Mouse (Mus musculus) heart, postnatal 14 days (tissue): ENCODE measurements at regions not wholly inside any gene's neighbourhood (a gene's known extent, or its start where the extent isn't known, plus 50 kb on each side); places are given as distances from the start of the nearest gene placed in this dataset.

ENCODE experiments used
- DNase-seq, 2 experiments: peaks; one replicate each; pipeline ENCODE4 v3.0.0; 2021 to 2022
- intact Hi-C: fragments of 180-260 bp; cut with DNase I; formaldehyde crosslinking; loops from one replicate; pipeline ENCODE4 v1.15.1; 2025

DNA sequence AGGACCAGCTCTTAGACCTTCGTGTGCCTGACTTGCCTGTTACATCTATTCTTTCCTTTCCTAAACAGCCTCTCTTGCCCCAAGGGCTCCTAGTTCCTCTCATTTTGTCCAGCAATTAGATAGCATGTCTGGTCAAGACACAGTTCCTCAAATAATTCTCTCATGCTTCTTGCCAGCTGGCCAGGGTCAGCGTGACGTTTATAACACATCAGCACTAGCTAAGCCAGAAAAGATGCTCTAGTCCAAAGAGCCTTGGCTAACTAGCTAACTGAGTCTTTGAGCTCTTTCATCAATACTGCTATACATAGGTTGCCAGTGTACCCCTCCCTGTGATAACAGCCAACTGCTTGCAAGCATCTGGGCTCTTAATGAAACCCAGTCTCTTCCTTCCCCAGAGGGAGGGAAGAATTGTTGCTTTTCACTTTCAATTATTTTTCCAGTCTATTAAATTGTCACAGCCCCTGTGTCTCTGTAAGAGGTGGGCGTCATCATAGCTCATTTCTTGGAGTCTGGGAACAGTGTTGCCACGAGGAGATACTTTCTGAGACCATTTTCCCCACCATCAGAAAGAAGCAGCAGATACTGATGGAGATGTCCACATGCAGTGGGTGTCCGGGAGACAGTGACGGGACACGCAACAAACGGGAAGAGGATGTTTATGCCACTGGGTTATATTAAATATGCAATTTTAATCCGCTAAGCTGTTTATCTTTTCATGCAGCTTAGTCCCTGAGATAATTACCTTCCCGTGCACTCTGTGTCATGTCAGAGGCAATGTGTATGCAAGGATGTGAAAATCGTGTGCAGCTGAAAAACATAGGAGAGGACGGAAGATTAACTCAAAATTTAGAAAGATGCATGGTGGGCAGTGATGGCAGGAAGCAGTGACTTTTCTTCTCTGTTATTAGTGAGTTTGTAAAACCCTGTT, 250.1 kb upstream of the Nmur2 start:
- intact Hi-C loops, result no loop called here
- DNase-seq, result peak; percentile 37 to 60

DNA sequence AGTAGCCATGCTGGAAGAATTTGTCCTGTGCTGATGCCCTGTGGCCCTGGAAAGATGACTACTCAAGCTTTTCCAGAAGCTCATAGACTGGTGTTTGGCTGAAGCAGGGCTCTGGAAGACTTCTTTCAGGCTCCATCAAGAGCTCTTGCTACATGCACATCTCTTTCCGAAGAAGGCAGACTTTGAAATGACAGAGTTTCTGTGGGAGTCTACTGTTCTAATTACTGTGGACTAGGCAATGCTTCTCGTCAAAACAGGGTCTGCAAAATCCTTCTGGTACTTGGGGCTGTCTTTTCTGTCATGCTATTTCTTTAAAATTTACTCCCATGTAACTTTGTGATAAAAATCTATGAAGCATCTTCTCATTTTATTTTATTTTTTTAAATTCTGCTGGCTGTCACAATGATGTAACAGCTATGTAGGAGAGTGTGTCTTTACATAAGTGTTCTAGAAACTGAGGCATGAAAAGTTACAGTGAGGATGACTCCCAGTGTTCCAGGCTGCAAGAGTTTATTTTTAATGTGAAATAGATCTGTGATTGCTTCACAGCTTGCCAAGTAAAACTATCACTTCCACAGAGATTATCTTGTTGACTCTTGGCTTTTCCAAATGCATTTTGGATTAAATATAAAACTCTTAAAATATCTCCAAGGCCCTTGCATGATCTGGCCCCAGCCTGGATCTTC, 244.9 kb upstream of the Nmur2 start:
- intact Hi-C loops, result no loop called here
- no peak for DNase-seq

DNA sequence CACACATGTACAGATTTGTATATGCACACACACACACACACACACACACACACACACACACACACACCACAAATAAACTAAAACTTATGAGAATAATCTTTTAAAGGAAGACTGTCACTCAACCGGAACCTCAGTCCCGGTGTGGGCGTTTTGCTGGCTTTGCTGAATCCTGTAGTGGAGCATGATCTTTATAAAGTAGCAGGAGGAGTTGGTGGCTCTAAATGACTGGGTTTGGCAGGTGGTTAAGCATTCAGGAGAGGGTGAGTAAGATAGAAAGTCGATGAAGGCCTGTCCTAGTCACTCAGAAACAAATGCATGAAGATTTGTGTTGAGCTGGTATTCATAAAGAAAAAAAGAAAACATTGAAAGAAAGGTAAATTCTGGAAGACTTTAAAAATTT, 240.4 kb upstream of the Nmur2 start:
- intact Hi-C loops, result no loop called here
- no peak for DNase-seq

DNA sequence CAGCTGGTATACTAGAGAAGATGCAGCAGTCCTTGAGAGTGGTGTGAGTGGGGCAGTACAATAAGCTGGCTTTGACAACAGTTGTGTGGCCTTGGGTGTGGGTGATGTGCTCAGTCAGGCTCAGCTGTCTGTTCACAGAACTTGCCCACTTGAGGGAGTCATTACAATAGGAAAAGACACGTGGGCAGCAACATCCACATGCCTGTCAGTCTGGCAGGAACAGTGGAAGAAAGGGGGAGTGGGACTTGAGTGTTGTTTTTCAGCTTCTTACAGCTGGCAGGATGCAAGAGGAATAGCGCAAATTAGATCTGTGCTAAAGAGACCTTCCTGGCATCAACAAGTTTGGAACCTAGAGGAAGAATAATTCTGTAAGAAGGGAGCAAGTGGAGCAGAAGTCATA, 239.4 kb upstream of the Nmur2 start:
- intact Hi-C loops, result no loop called here
- no peak for DNase-seq

DNA sequence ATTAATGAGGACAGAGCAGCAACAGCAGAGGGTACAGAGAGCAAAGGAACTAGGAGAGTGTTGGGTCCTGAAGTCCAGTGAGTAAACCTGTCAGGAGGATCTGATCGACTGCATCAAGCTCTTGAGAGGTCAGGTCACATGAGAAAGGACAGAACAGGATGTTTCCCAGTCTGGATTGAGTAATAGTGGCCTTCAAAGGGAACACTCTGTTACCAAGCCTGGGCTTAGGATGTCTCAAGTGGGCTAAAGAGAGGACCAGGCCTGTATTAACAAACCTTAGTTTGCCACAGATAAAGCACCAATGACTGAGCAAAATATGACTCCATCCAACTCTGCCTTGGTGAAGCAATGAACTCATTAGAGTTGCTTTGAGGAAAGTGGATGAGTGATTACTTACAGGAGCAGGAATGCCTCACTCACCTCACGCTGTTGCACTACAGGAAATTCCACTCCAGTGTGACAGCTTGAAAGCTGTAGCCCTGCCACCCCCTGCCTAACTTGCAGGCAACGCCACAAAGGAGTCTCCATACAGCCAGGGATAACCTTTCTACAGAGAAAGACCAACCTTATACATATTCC, 229.2 kb upstream of the Nmur2 start:
- no peak for DNase-seq
- intact Hi-C loops, result no loop called here

DNA sequence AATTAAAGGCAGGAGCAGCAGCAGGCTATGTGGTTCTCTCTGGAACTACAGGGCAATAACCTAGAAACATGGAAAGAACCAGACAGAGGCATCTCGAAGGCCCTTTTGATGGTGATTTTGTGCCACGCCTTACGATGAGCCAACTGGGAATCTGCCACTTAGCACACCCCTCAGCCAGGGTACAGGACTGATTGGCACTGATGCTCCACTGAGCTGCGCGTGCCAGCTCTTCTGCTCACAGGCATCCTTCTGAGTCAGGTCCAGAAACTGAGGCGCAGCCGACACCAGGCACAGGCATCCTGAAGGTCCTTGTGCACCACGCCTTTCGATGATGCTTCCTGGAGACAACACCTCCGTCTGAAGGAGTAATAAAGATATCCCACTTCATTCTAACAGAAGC, 221.9 kb upstream of the Nmur2 start:
- no peak for DNase-seq
- intact Hi-C loops, result no loop called here

DNA sequence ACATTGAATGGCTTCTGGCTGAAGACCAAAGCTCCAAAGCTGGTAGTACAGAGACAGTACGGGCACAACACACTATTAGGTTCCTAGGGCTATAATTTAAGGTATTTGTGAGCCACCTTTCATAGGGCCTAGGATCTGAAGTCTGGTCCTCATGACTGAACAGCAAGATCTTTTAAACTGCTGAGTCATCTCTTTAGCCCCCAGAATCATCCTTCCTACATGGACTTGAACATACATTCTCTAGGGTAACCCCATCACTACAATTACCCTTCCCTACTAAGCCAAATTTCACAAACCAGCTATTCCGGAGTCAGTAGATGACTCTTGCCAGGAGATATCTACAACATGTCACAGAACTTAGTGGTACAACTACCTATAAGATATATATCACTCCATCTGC, 215.5 kb upstream of the Nmur2 start:
- intact Hi-C loops, result no loop called here
- DNase-seq, result no peak

DNA sequence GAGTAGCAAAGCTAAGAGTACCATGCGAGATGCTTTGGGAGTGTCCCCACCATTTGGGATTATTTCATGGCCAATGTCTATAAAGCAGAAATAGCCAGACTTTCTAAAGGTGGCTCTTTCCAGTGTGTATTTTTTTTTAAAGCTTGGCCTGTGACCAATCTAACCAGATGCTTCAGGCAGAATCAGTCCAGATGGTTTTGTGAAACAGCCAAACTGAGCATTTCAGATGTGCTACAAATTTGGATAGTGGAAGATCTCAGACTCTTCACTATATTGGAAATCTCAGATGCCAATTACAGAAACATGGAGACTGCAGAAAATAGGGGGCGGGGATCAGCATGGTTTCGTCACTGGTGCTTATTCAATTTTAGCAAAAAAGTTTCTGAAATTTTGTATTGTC, 213.6 kb upstream of the Nmur2 start:
- intact Hi-C loops, result no loop called here
- DNase-seq, result no peak

DNA sequence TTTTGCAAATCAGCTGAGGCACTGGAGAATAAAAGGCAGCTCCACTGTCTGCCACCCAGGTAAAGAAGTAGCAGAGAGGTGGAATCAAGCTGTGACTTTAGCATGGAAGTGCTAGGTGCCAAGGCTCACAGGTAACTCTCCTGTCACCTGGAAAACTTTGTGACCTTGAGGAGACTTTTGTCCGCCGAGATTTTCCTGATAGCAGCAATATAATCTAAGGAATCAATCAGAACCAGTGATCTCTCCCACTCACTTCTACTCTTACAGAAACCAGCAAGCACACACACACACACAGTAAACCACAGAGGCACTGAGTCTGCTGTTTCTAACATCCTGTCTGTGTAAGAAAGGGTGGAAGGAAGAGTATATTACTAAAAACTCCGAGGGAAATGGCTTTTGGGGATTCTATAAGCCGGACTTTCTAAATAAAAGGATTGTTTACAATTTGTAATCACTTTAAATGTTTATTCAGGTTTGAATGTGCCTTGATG, 206.6 kb upstream of the Nmur2 start:
- intact Hi-C loops, result no loop called here
- DNase-seq, result no peak

DNA sequence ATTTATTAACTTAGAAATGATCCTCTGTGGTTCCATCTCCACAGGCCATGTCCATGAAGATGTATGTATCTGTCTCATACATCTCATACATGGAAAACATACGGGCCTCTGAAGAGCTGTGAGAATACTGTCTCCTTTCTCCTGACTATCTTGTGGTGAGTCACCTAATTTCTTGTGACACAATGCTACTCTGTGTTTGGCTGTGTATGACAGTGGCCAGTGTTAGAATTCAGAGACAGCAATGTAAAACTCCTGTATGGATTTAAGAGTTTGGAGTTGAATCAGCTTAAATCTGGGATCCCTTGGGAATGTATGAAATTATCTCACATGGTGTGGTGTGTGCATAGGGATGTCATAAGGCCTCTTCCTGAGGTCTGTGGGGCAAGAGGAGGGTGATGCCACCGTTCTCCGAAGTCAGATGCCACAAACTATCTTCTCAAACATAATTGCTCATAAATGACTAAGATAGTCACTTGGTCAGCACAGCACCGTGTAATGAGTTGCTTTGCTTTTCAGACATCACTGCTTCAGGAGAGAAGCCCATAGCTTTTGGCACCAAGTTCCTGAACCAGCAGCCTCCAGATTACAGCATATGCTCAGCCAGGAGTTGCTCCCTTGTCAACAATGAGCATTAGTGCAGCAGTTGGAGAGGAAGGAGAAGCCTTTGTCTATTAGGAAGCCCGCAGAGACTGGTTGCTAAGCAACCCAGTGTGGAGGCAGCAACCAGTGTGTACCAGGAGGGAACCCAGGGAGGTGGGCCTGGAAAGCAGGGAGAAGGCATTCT, 205.9 kb upstream of the Nmur2 start:
- intact Hi-C loops, result no loop called here
- no peak for DNase-seq

DNA sequence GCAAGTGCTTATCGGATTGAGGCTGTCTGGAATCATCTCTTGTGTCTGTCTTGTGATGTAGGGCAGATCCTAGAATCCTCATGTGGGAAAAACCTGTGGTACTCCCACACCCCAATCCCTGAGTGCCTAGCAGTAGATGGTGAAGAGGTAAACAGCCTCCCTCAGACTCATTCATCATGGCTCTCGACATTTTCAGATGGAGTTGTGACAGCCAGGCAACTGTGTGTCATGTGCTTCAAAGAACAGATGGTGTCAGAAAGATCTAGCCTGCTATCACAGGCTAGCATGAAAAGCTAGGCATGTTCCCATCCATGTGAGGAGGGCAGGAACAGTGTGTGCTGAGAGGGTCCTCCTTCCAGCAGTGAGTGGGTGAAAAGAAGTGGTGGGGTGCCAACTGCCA, 204.1 kb upstream of the Nmur2 start:
- intact Hi-C loops, result no loop called here
- no peak for DNase-seq

DNA sequence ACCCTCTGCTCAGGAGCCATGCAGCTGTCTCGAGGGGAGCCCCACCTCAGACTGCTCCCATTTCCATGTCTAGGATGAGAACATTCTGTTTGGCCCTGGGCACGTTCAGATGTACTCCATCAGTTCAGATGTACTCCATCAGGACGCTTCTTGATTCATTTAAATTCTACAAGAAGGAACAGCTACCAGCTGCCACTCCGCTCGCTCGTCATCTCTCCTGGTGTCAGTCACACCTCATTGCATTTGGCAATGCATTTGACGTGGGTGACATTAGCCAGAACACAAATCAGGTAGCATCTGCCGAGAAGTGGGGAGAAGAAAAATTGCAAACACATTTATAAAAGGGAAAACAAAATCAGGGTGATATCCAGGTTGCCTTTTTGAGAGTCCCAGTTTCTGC, 202.6 kb upstream of the Nmur2 start:
- intact Hi-C loops, result no loop called here

DNA sequence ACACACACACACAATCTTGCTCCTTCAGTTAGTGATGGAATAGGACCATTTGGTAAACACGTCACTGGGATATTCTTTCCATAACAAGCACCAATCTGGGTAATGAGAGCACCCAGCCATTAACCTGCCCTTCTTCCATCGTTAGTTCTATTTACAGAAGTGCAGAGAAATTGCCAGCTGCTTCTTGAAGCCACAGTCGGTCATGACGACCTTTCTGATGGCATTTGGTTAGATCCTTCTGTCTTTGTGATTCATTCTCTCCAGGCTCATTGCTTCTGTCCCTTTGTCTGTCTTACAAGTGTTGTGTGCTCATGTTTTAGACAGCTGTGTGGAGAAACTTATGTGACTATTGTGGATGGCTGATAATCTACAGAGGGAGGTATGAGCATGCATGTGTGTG, 197.9 kb upstream of the Nmur2 start:
- intact Hi-C loops, result no loop called here
- no peak for DNase-seq

More for the DNA sequence above, 202.6 kb upstream of the Nmur2 start:
- no peak for DNase-seq

DNA sequence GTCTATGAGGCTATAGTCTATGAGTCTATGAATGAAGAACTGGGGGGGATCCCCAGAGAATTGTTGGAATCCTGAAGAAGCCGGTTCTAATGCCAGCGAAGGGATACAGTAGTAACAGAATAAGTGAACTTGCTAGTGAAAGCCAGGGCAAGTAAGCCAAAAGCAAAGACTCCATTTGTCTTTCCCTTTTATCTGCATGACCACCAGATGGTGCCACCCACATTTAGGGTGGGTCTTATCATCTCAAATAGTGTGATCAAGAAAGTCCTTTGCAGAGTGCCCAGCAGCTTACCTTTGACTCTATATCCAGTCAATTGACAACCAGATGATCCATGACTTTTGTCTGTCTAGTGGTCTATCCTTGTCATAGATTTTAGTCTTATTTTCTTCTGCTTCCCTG, 184.2 kb upstream of the Nmur2 start:
- intact Hi-C loops, result no loop called here
- peak in 1 of 2 experiments; percentile 10 for DNase-seq

DNA sequence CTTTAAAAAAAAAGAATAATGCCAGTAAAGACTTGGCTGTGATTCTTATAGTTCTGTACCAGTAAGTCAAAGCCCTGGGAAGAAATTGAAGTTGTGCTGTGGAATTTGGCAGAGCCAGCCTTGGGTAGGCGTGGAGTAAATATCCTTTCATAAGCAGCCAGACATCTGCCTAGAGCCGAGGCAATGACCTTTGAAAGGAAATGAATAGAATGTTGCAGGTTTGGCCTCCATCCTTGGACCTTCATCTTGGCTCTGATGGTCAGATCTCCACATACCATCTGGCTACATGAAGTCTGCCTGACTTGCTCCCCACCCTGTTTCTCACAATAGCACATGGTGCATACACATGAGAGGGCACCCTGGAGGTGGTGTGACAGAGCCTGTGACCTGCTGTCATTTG, 174.9 kb upstream of the Nmur2 start:
- intact Hi-C loops, result no loop called here
- no peak for DNase-seq

DNA sequence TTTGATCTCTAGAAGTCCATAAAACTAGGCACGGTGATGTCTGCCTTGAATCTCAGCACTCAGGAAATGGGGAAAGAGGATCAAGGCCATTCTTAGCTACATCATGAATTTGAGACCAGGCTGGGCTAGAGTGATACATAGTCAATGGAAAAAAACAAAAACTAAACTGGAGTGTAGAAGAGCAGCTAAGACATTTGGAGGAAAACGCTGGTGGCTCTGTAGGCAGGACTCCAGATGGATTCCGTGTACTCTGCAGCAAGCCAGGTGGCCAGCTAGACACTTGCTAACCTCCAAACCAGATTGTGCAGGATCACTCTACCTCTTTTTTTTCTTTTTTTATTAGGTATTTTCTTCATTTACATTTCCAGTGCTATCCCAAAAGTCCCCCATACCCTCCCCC, 161.0 kb upstream of the Nmur2 start:
- intact Hi-C loops, result no loop called here

DNA sequence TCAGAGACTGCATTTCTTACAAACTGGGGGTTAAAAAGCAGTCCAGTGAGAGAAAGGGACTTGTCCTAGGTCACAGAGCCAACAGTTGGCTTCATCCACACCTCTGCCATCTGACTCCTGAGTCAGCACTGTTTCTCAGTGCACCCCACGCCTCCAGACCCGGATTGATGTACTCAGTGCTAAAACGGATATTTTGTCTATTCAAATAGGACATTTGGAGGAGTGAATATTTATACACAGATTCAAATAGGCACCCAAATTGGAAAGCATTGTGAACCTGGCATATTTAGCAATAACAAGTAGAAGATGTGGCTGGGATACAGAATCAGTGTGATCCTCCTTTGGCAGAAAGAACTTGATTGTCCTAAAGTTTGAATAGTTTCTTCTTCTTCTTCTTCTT, 154.5 kb upstream of the Nmur2 start:
- no peak for DNase-seq
- intact Hi-C loops, result no loop called here

More for the DNA sequence above, 161.0 kb upstream of the Nmur2 start:
- DNase-seq, result no peak

DNA sequence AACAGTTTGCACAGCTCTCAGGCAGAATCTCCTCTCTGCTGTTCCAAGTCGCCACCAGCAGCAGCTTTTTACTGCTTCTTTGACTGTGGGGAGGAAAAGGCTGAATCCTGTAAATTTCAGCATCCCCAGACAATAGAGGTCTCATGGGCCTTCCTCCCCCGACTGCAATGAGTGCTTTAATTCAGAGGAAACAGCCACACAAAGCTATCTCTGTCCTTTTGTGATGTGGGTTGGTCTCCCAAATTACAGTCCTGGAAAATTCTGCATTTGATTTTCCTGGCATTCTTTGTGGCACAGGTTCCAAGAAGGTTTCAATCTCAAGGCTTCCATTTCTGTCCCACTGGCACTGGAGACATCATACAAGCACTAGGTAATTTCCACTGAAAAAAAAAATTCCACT, 152.6 kb upstream of the Nmur2 start:
- DNase-seq, result no peak
- intact Hi-C loops, result no loop called here

DNA sequence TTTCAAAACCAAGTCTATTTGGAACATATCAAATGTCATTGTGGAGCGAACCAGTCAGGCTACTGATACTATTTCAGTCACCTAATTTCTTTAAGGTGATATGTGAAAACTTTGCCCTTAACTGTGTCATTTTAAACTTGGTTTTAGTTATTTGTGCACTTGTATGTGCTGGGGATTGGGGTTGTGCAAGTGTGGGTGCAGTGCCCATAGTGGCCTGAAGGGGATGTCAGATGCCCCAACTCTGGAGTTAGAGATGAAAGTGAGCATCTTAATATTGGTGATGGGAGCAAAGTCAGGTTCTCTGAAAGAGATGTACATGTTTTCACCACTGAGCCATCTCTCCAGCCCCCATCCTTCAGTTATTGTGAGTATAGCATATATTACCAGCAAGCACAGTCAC, 133.1 kb upstream of the Nmur2 start:
- no peak for DNase-seq

DNA sequence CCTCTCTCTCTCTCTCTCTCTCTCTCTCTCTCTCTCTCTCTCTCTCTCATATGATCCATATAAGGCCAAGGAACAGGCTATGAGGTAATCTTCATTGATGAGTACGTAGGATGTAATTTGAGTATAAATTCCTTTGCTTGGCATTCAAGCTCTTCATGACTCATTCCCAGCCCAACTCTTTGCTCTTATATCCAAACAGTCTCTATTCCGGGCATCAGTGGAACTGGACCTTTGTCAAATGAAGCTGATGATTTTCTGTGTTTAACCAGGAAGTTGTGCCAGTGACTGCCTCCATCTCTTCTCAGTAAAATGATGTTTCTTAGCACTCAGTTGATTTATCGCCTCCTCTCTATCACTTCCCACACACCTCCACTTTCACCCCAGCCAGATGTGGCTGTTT, 132.4 kb upstream of the Nmur2 start:
- intact Hi-C loops, result no loop called here

More for the DNA sequence above, 133.1 kb upstream of the Nmur2 start:
- intact Hi-C loops, result no loop called here

DNA sequence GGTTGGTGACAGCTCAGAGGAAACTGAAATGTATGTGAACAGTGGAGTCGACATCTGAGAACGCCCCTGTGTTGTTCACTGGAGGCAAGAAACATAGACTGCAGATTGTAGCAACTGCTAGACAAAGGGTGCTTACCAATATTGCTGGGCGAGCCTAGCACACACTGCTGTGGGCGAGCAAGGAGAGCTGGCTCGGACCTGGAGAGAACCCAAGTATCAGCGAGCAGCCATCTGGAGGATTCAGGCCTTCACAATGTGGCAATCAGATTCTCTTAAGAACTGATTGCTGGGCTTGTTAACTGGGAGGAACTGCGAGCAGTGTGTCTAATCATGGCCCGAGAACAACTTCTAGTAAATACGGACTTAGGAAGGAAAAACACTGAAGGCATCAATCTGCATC, 128.8 kb upstream of the Nmur2 start:
- DNase-seq, result no peak
- intact Hi-C loops, result no loop called here

More for the DNA sequence above, 132.4 kb upstream of the Nmur2 start:
- DNase-seq, result no peak
